Mouse (Mus musculus) G1E (cell line): ENCODE results near the gene Batf3.

Experiments
- CTCF ChIP-seq: IDR thresholded peaks from 2 replicates; pipeline ENCODE4 v1.5.1; 2012; ENCODE audit warnings: low read depth, low read length, inconsistent platforms, mixed read lengths
- GATA1 ChIP-seq: IDR thresholded peaks from 2 replicates; pipeline ENCODE4 v1.6.1; 2012; ENCODE audit warnings: borderline replicate concordance, low read length, inconsistent platforms, mixed read lengths
- GATA2 ChIP-seq: IDR thresholded peaks from 2 replicates; pipeline ENCODE4 v1.6.1; 2012; ENCODE audit warnings: low read depth, low read length, inconsistent platforms, borderline replicate concordance
- POLR2AphosphoS5 ChIP-seq: IDR thresholded peaks from 2 replicates; pipeline ENCODE4 v1.6.1; 2012; ENCODE audit warnings: low read depth, low read length, inconsistent platforms; ENCODE audit not compliant: insufficient replicate concordance
- TAL1 ChIP-seq: conservative IDR thresholded peaks from 2 replicates; pipeline ENCODE4 v1.6.1; 2012; ENCODE audit warnings: low read depth, low read length, inconsistent platforms, mixed read lengths

GRCm38 (mm10) chr1:191064535-191064934 is 33.1 kb upstream of the Batf3 start:
- TF ChIP-seq CTCF (no peak), GATA1 (no peak), TAL1 (no peak), POLR2AphosphoS5 (no peak), GATA2 (no peak)
